Mouse (Mus musculus) cerebellum, adult 2 months (tissue): ENCODE results near the gene Cacna1g.

ENCODE experiments used
- CTCF ChIP-seq: fragments of 200-500 bp; IDR thresholded peaks from 2 replicates; pipeline ENCODE4 v1.5.1; 2011; ENCODE audit warnings: low read depth, mild to moderate bottlenecking, control low read depth, low read length, moderate library complexity, borderline replicate concordance; ENCODE audit not compliant: insufficient read depth
- POLR2A ChIP-seq: fragments of 200-500 bp; IDR thresholded peaks from 2 replicates; pipeline ENCODE4 v1.6.1; 2011; ENCODE audit warnings: low read length, control low read depth, borderline replicate concordance; ENCODE audit not compliant: insufficient read depth

DNA sequence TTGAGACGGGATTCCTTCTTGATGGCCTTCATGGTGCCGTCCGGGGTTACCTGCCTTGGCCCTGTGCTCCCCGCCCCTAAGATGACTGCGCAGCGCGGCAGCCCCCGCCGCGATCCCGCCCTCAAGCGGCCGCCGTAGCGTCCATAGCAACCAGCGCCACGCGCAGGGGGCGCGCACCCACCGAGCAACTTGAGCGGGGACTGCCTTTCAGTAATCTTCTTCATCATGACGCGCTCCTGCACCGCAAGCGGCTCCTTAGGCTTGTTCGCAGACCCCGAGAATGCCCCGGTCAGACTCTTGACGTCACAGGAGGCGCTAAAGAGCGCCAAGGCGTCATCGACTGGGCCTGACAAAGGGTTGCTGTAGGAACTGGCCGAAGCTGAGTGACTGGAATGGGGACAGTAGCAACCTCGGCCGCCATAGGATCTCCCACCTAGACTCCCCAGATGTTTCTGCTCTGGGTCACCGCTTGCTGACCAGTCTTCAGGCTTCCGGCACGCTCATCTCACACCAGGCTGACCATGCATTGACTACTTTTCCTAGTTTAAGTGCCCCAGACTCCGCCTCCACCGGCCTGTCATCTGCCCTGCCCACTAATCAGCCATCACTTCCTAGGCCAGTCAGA, 47.3 kb upstream of the Cacna1g start, which contains the start of gene Mycbpap:
- peak; percentile 5; the same call in 1 of the 2 replicates for TF ChIP-seq CTCF
- TF ChIP-seq POLR2A = peak; percentile 20; the same call in 1 of the 2 replicates
